Mouse (Mus musculus): ENCODE measurements around the gene Htra3.

Gene Htra3

GRCm38 (mm10) chr5:35679256-35680155 lies at the start of gene Htra3:
TSS of gene Htra3 (minus strand) at chr5:35679782.
- no peak for DNase-seq

- peak; percentile 44 for DNase-seq
Observed at GRCm38 (mm10) chr5:35728957-35729460, 49.4 kb upstream of the Htra3 start.

DNA sequence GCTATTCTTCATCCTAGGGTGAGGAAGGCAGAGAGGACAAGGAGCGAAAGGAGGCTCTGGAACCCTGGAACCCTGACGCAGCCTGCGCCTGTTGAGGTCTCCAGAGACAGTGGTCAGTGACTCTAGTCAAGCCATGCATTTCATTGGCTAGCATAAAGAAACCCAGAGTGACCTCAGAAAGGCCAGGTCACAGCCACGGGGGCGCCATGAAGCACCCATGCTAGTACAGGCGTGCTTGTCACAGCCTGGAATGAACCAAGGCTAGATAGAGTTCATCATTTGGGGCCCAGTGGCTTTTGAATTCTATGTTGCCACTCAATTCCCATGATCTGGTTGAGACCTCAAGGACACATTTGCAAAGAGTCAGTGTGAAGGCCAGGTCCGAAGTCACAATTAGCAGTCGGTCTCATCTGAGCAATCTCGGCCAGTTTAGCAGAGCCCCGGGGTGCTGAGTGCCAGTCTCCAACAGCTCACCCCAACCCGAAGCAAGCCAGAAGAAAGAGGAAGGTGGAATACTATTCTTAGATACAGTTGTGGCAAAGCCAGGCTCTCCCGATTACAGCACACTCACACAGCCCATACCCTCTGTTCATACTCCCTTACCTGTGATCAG lies 48.9 kb upstream of the Htra3 start:
- no peak for DNase-seq

- DNase-seq, result no peak
Observed at GRCm38 (mm10) chr5:35727447-35727846, 47.9 kb upstream of the Htra3 start.

- DNase-seq, result no peak
Observed at GRCm38 (mm10) chr5:35725840-35726239, 46.3 kb upstream of the Htra3 start.

- no peak for DNase-seq
Observed at GRCm38 (mm10) chr5:35723900-35724299, 44.3 kb upstream of the Htra3 start.

- no peak for DNase-seq
Observed at GRCm38 (mm10) chr5:35722654-35723053, 43.1 kb upstream of the Htra3 start.

GRCm38 (mm10) chr5:35721933-35722332 lies 42.4 kb upstream of the Htra3 start:
- no peak for DNase-seq

DNA sequence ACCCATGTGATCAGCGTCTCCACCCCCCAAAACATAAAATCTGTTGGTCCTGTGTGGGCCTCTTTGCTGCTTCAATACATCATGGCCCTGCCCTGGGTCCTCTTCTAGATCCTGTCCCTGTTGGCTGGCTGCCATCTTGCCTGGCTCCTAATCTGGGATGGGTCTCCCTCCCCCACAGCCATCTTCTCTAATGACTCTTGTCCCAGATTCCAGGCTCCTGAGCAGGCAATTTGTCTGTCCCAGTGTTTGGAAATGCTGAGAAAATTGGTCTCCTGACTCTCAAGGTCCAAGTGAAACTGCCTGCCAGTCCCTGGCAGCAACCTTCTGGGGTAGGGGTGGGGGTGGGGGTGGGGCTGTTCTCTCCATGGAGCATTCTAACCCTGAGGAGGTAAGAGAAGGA lies 40.3 kb upstream of the Htra3 start:
- DNase-seq, result no peak

GRCm38 (mm10) chr5:35719343-35719742 lies 39.8 kb upstream of the Htra3 start:
- no peak for DNase-seq

DNA sequence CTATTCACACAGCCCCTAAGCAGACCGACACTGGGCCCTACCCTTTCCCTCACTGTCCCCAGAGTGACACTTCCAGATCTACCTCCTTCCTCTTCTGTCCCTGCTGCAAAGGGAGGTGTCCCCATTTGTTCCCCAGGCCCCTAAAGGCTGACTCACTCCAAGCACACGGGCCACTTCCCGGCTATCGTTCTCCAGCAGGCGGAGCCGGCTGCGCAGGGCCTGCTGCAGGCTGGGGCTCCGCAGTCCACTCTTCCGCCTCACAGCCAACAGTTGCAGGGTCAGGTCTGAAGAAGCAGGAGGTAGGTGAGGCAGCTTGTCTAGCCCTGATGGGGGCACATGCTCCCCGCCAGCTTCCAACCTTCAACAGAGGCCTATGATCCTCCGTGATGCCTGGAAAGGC lies 39.2 kb upstream of the Htra3 start:
- DNase-seq, result no peak

DNA sequence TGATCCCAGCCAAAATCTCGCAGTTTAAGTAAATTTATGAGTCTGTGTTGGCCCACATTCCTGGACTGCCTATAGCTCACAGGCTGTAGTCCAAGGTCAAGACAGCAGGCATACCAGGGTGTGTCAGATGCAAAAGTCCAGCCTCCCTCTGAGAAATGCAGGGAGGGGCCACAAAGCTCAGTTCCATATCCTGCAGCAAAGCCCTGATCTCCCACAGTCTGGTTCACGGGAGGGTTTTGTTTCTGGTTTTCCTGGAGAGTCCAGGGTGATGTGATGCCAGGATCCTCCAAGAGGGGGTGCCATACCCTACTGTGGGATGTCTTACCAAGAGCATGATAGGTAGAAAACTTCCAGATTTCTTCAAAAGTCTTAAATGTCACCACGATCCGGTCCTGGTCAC lies 38.4 kb upstream of the Htra3 start:
- peak; percentile 17 for DNase-seq

DNA sequence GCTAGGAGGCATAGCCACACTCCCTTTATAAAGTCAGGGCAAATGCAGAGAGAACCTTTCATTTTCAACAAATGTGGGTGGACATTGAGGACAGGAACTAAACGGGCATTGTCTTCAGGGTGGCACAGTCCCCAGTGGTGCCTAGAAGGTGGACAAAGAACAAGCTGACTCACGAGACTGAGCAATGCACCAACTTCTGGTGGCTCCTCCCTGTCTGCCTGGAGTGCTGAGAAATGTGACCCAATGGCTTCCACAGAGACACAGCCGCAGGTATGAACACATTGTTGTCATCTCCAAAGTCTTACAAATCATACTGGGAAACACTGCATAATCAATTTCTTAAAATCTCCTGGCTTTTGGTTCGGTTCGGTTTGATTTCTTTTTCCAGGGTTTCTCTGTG lies 37.9 kb upstream of the Htra3 start:
- DNase-seq, result no peak

- DNase-seq, result peak; percentile 55
Observed at GRCm38 (mm10) chr5:35713649-35714354, 34.2 kb upstream of the Htra3 start.

GRCm38 (mm10) chr5:35712517-35712916 lies 32.9 kb upstream of the Htra3 start:
- no peak for DNase-seq

- no peak for DNase-seq
Observed at GRCm38 (mm10) chr5:35710931-35711330, 31.3 kb upstream of the Htra3 start.

DNA sequence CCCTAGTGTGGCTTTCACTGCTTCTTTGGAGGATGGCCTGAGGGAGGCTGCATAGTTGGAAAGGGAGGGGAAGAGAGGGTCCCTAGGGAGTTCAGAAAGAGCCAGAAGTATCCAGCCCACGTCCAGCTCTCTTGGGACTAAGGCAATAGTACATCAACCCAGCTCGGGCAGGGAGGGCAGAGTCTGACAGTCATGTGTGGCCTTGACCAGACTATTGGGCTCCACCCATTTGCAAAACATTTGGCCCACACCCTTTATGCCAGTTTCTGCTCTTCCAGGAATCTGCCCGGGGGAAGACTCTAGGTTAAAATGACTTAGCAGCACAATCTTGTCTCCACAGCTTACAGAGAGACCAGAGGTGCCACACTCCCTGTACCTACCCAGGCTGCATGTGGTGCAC lies 30.9 kb upstream of the Htra3 start:
- DNase-seq, result no peak

DNA sequence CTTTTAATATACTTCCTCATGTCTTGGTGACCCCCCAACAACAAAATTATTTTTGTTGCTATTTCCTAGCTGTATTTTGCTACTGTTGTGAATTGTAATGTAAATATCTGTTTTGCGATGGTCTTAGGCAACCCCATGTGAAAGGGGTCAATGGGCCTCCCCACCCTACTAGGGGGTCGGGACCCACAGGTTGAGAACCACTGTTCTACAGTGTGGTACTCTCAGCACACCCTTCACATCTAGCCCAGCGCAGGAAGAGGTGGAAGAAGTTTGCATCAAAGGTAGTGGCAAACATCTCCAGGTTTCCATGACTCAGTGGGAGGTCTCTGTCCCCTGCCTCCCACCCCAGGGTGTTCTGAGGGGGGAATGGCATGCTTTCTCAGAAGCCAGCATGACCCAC lies 25.8 kb upstream of the Htra3 start:
- DNase-seq, result no peak

GRCm38 (mm10) chr5:35703814-35704213 lies 24.2 kb upstream of the Htra3 start:
- no peak for DNase-seq

GRCm38 (mm10) chr5:35703183-35703582 lies 23.6 kb upstream of the Htra3 start:
- DNase-seq, result no peak

- DNase-seq, result no peak
Observed at GRCm38 (mm10) chr5:35702582-35703140, 23.1 kb upstream of the Htra3 start.

DNA sequence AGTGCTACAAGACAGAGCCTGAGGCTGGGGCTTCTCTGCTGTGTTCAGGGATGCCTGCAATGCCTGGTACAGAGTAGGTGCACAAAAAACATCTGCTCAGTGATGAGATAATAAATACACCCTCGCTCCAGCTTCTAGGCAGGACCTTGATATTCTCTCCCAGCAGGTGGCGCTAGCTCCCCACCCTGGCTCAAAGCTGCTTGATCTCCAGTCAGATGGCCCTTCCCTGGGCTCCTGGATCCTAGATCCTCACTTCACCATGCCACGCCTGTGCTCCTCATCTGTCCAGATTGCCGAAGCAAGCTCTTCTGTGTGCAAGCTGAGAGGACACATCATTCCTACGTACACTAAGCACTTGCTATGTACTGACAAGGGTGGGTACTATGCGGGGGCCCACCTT lies 21.5 kb upstream of the Htra3 start:
- DNase-seq, result peak; percentile 50

GRCm38 (mm10) chr5:35695815-35696214 lies 16.2 kb upstream of the Htra3 start:
- DNase-seq, result no peak
